Mouse (Mus musculus) common myeloid progenitor, adult 5-6 weeks (primary cell): ENCODE measurements at regions not wholly inside any gene's neighbourhood (a gene's known extent, or its start where the extent isn't known, plus 50 kb on each side); places are given as distances from the start of the nearest gene placed in this dataset.

Experiments used
- ATAC-seq: replicated peaks from 2 replicates; pipeline ENCODE4 v1.8.0; 2016; ENCODE audit warnings: low read depth, mild to moderate bottlenecking, moderate TSS enrichment, inconsistent platforms; ENCODE audit not compliant: poor library complexity, severe bottlenecking

- ATAC-seq: no peak
Measured at GRCm38 (mm10) chr3:123754011-123754610, 63.5 kb upstream of the Ndst3 start.

DNA sequence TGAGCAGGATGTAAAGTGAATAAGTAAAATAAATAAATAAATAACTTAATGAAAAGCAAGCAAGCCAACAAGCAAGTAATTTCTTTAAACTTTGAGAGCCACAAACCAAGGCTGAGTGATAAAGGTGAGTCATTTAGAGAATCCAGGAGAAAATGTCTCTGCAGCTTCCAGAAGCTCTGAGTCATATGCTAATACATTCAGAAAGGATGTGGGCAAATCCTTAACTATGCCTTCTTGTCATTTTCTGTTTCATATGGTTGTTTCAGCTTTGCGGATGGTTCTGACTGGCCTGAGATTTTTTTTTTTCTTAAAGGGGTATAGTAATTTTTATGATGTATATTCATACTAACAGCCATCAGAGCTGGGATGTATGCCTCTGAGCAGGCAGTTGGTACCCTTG is 64.3 kb upstream of the Ndst3 start:
- no peak for ATAC-seq

- ATAC-seq: no peak
Measured at GRCm38 (mm10) chr3:123765911-123766556, 75.4 kb upstream of the Ndst3 start.

- no peak for ATAC-seq
Measured at GRCm38 (mm10) chr3:123766557-123766913, 75.9 kb upstream of the Ndst3 start.

DNA sequence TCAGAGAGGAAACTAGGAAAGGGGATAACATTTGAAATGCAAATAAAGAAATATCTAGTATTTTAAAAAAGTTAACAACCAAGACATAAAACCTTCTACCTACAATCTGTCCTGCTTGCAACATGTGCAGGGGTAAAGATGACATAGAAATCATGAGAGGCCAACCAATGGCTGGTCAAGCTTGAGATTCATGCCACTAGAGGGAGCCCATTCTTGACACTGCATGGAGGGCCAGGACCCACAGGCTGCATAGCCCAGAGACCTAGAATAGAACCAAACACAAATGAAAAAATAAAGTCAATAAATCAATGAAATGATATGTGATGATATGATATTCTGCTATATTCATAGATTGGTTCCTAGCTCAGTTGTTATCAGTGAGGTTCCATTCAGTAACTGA is 89.9 kb upstream of the Ndst3 start:
- peak; percentile 58; the same call in 1 of the 2 replicates for ATAC-seq

GRCm38 (mm10) chr3:123781581-123781980 is 90.9 kb upstream of the Ndst3 start:
- no peak for ATAC-seq

DNA sequence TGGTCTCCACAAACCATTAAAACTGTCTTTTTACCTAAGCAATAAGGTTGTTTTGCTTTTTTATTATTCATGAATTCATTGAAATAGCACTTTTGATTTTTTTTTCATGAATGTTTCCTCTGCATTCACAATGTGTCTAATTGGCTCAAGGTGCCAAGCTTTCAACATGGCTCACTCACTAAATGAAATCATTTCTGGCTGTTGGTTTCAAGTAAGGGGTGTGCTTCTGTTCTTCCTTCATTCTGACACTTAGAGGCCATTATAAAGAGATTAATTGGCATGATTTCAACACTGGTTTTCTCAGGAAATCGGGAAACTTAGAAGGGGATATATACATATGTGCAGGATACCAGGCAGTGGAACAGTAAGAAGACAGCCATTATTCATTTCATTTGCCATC is 93.5 kb upstream of the Ndst3 start:
- ATAC-seq: no peak

GRCm38 (mm10) chr3:123794011-123794410 is 103.4 kb upstream of the Ndst3 start:
- no peak for ATAC-seq

DNA sequence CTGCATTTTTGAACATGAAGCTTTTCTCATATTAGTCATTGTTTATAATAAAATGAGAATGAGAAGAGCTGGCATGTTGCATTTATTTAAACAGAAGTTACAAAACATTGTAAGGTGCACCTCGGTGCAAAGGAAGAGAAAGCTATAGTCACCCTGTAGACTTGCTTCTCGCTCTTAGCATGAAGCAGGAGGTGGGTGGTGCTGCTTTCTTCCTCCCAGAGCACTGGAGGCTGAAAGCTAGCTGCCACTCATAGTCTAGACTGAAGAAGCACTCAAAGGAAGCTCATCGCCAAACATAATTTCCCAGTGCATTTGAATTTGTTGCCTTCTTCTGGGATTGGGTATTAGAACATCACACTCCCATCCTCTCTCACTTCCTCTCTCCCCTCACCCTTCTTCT is 114.7 kb upstream of the Ndst3 start:
- ATAC-seq: no peak

GRCm38 (mm10) chr3:123806050-123806449 is 115.4 kb upstream of the Ndst3 start:
- no peak for ATAC-seq

DNA sequence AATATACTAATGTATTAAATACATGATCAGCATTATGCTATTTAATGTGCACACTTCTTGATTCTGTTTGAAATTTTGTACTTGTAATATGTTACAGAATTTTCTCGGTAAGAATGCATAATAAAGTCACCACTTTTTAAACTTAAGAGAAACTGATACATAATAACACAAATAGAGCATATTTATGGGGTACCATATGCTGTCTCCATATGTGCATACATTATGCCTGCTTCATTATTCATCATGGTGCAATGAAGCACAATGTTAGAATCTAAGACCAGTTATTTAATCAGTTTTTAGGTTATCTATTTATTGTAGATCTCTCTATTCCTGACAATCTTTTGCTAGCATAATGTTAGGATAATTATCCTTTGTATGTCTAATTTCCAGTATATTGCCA is 115.9 kb upstream of the Ndst3 start:
- no peak for ATAC-seq

DNA sequence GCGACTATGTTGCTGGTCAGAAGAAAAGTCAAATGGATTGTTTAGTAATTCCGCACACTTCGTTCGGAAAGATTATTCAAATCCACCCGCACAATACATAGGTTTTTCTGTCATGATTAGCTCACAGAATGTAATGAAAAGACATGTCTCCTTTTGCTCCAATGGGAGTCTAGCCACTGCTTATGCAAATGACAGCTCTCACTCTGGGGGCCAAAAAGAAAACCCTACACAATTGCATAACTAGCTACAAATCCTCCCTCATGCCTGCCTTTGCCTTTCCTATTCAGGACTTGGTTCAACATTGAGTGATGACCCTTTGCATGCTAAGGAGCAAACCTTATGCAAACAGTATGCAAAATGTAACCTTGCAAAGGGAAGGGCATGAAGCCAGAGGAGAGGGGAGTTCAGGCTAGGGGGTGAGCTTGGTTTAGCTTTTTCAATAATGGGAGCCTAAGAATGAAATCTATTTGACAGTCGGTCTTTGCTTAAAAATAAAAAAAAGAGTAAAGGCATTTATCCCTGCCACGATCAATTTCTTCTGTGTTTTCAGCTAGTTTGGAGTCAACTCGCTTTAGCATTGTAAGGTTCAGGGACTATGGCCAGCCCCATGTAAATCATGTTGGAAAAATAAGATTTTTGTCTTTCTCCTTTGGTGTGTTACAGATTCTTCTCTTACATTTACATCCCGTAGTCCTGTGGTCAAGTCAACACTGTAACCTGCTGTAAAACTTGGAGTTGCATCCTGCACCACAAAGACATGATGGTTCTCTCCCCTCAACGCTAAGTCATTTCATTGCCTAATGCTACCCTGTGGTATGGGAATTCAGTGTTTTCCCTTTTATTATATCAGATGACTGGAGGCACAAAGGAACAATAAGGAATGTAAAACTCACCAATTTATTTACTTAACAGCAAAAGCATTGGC is 119.6 kb upstream of the Ndst3 start:
- no peak for ATAC-seq

DNA sequence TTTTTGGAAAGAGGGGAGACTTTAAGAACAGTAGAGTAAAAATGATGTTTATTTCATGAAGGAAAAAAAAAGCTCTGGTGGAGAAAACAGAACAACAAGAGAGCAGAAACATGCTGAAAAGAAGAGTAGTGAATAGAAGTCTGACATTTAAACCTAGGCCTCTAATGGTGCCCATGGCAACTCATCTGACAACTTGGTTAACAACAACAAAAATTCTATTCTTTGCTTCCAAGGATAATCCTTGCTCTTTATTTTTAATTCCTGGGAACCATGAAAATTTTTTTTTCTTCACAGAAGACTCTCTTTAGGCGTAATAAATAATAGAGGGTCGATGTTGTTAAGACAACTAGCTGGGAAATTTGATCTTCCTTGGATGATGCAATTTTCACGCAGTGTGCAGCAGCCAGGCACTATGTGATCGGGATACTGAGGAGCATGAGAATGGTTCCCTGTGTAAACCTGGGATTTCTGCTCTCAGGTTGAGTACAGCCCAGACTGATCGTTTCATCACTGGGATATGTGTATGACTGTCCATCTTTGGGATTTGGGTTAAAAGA is 120.4 kb upstream of the Ndst3 start:
- ATAC-seq: no peak

GRCm38 (mm10) chr3:123828790-123829189 is 138.1 kb upstream of the Ndst3 start:
- no peak for ATAC-seq

DNA sequence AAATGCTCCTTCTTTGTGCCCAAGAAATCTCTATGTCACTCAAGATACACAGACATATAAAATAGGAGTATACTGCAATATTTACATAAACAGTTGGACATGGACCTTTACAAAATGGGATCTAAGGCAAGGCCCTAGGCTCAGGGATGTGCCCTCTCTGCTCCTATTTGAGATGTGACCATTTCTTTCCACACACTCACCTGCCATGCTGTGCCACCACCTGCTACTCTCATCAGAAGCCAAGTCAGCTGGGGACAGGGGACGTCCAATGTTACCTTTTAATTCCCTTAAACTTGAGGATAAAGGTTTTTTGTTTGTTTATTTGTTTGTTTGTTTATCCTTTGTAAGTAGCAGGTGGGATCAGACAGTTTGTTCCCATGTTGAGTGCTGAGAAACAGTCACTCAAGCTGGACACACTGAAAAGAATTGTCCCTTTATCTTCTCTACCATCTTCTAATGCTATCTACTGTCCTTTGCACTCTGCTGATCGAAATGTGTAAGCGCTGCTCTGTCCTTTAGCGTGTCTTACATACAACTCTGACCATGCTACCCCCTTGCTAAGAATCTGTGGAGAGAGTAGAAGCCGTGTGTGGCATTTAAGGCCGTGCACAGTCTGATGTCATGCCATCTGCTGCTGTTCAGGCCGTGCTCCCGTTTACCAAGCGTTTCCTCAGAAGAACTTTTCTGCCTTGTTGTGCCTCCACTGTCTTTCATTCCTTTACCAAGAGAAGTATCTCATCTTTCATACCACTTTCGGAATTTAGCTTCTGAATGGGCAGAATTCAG is 147.9 kb upstream of the Ndst3 start:
- no peak for ATAC-seq

DNA sequence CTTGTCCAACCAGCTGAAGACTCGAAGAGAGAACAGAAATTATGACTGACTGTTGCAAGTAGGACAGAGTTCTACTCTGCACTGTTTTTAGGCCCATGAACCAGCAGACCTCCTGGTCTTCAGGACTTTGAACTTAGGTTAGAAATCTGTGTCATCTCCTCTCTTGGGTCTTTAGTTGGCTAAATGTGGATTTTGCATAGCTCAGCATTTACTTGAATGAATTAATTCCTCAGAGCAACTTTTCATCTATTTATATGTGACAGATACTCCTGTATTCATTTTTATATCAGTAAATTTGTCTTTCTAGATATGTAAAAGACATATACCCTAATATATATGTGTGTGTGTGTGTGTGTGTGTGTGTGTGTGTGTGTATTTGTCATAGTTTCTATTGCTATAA is 155.9 kb upstream of the Ndst3 start:
- ATAC-seq: no peak

GRCm38 (mm10) chr3:123848663-123849062 is 158.0 kb upstream of the Ndst3 start:
- no peak for ATAC-seq

DNA sequence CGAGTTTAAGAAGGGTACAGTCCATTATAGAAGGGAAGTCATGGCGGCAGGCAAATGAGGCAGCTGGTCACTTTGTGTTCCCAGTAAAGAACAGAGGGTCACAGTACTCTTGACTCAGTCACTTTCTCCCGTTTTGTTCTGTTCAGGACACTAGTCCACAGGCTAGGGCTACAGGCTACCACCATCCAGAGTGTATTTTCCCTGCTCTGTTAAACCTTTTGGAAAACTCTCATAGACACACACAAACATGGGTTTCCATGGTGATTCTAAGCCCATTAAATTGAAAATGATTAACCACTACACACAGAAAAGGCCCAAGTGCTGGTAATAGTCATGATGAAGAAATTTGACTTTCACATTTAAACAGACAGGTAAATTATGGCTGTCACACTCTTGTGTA is 162.2 kb upstream of the Ndst3 start:
- ATAC-seq: no peak

- no peak for ATAC-seq
Measured at GRCm38 (mm10) chr3:123873709-123874108, 183.1 kb upstream of the Ndst3 start.

GRCm38 (mm10) chr3:123893691-123894090 is 203.0 kb upstream of the Ndst3 start:
- ATAC-seq: no peak
